Mouse (Mus musculus) kidney, adult 2 months (tissue): ENCODE measurements around the gene 4921524J17Rik.

ENCODE experiments used
- CTCF ChIP-seq: fragments of 200-500 bp; conservative IDR thresholded peaks from 2 replicates; pipeline ENCODE4 v1.5.1; 2011; ENCODE audit warnings: low read depth, mild to moderate bottlenecking, control low read depth, low read length, moderate library complexity, mixed read lengths; ENCODE audit not compliant: insufficient read depth, insufficient read length
- POLR2A ChIP-seq: fragments of 200-500 bp; IDR thresholded peaks from one replicate; pipeline ENCODE4 v1.6.1; 2011; ENCODE audit warnings: low read depth, low read length, control low read depth

- TF ChIP-seq CTCF = no peak
- TF ChIP-seq POLR2A = no peak
These were observed 24.1 kb downstream of the 4921524J17Rik start for GRCm38 (mm10) chr8:85408526-85408925.
